Mouse (Mus musculus): ENCODE results near the gene Map2. TPM values are rescaled to one million over a fixed set of nuclear protein-coding genes. Genes with fewer than 3 reads are reported as not detected.

Map2 gene
- polyA plus RNA-seq, 1 experiment, result 2.6 TPM

Other genes with a start within 250 kb of the Map2 start
- not detected in 2 replicates for gene Crygf, start 248.8 kb upstream of the Map2 start, polyA plus RNA-seq (2012; rRNA removed)

All from urinary bladder, adult 2 months (tissue).